Mouse (Mus musculus) lung, embryonic 16.5 days (tissue): ENCODE measurements around the gene Amot. TPM values are rescaled to one million over a fixed set of nuclear protein-coding genes. Genes with fewer than 3 reads are reported as not detected.

Experiments used
- ATAC-seq: fragments of 200-750 bp; cut with Nextera tagmentation; 2 replicates; pipeline ENCODE4 v1.8.0; 2017; ENCODE audit warnings: low read depth, mild to moderate bottlenecking, moderate library complexity
- H3K27ac ChIP-seq: fragments of 300-500 bp; sonication (generic); 2 replicates; pipeline ENCODE4 v1.5.1; 2014; ENCODE audit warnings: mild to moderate bottlenecking, control low read depth, low read length
- H3K27me3 ChIP-seq: fragments of 300-500 bp; sonication (generic); 2 replicates; pipeline ENCODE4 v1.6.1; 2014; ENCODE audit warnings: low read depth, low read length, mixed read lengths; ENCODE audit not compliant: control insufficient read depth, insufficient read depth
- H3K36me3 ChIP-seq: fragments of 300-500 bp; sonication (generic); 2 replicates; pipeline ENCODE4 v1.6.1; 2014; ENCODE audit warnings: low read length; ENCODE audit not compliant: control insufficient read depth, insufficient read depth
- H3K4me1 ChIP-seq: fragments of 300-500 bp; sonication (generic); replicated peaks from 2 replicates; pipeline ENCODE4 v1.6.1; 2014; ENCODE audit warnings: low read length, mixed read lengths; ENCODE audit not compliant: control insufficient read depth, insufficient read depth
- H3K4me2 ChIP-seq: fragments of 300-500 bp; sonication (generic); 2 replicates; pipeline ENCODE4 v1.6.1; 2014; ENCODE audit warnings: low read depth, low read length, control low read depth
- H3K4me3 ChIP-seq: fragments of 300-500 bp; sonication (generic); 2 replicates; pipeline ENCODE4 v1.5.1; 2014; ENCODE audit warnings: mild to moderate bottlenecking, low read length, control low read depth
- H3K9ac ChIP-seq: fragments of 300-500 bp; sonication (generic); 2 replicates; pipeline ENCODE4 v1.6.1; 2014; ENCODE audit warnings: low read length, control low read depth
- H3K9me3 ChIP-seq: fragments of 300-500 bp; sonication (generic); 2 replicates; pipeline ENCODE4 v1.6.1; 2016; ENCODE audit warnings: low read length; ENCODE audit not compliant: control insufficient read depth
- WGBS: fragments of 180-500 bp; shearing (Covaris S2); extraction: QIAGEN DNeasy Blood & Tissue Kit; methylation state at CpG from one replicate; pipeline ENCODE4 v1.1.7; 2014; 5-methylcytosine and 5-hydroxymethylcytosine counted together
- polyA plus RNA-seq: library from polyadenylated mRNA; unstranded; fragments of >200 nt; fragmentation: Nextera tagmentation; extraction: Ambion mirVana; gene quantifications from 2 replicates; pipeline ENCODE4 v1.2.1, GENCODE M21; 2015

The Amot gene
- polyA plus RNA-seq, 1 experiment from 2014 or later, result 7.3 TPM

GRCm38 (mm10) chrX:145489950-145490349, 15.0 kb downstream of the Amot start:
- WGBS, result 77% methylated on average over 5 of the region's 5 CpGs

GRCm38 (mm10) chrX:145485495-145485894, 19.5 kb downstream of the Amot start:
- Histone ChIP-seq H3K27ac (no peak overlapping the region), H3K9ac (no peak overlapping the region), H3K4me3 (no peak overlapping the region), H3K4me2 (no peak overlapping the region), H3K9me3 (no peaks in the 10 kb centered on the region), H3K36me3 (no peaks in the 10 kb centered on the region), H3K4me1 (no peaks in the 10 kb centered on the region), H3K27me3 (no peaks in the 10 kb centered on the region)
- ATAC-seq, result no peak
- WGBS, result 46% methylated on average over 4 of the region's 4 CpGs

More at GRCm38 (mm10) chrX:145489950-145490349, 15.0 kb downstream of the Amot start:
- H3K9me3 ChIP-seq, result no peaks in the 10 kb centered on the region
- no peak overlapping the region for H3K9ac ChIP-seq
- H3K36me3 ChIP-seq, result no peaks in the 10 kb centered on the region
- H3K4me2 ChIP-seq, result no peak overlapping the region
- H3K4me3 ChIP-seq, result no peak overlapping the region
- no peaks in the 10 kb centered on the region for H3K4me1 ChIP-seq
- H3K27me3 ChIP-seq, result no peaks in the 10 kb centered on the region
- no peak overlapping the region for H3K27ac ChIP-seq
- ATAC-seq, result no peak

- no peak overlapping the region for H3K27ac ChIP-seq
- no peak overlapping the region for H3K4me3 ChIP-seq
- no peaks in the 10 kb centered on the region for H3K4me1 ChIP-seq
- no peaks in the 10 kb centered on the region for H3K27me3 ChIP-seq
- 78% methylated on average over 7 of the region's 7 CpGs for WGBS
- H3K4me2 ChIP-seq, result no peak overlapping the region
- H3K9ac ChIP-seq, result no peak overlapping the region
- ATAC-seq, result no peak
- H3K9me3 ChIP-seq, result no peaks in the 10 kb centered on the region
- no peaks in the 10 kb centered on the region for H3K36me3 ChIP-seq
Measured at GRCm38 (mm10) chrX:145483486-145484055, 21.4 kb downstream of the Amot start.

- no peak overlapping the region for H3K9ac ChIP-seq
- H3K27me3 ChIP-seq, result no peaks in the 10 kb centered on the region
- H3K4me1 ChIP-seq, result no peaks in the 10 kb centered on the region
- H3K9me3 ChIP-seq, result no peaks in the 10 kb centered on the region
- 49% methylated on average over 5 of the region's 5 CpGs for WGBS
- no peak overlapping the region for H3K27ac ChIP-seq
- no peak for ATAC-seq
- H3K4me3 ChIP-seq, result no peak overlapping the region
- no peak overlapping the region for H3K4me2 ChIP-seq
- no peaks in the 10 kb centered on the region for H3K36me3 ChIP-seq
Measured at GRCm38 (mm10) chrX:145482383-145482782, 22.6 kb downstream of the Amot start.

GRCm38 (mm10) chrX:145479942-145480341, 25.0 kb downstream of the Amot start:
- H3K4me1 ChIP-seq, result no peaks in the 10 kb centered on the region
- no peak overlapping the region for H3K9ac ChIP-seq
- H3K4me3 ChIP-seq, result no peak overlapping the region
- H3K27me3 ChIP-seq, result no peaks in the 10 kb centered on the region
- whole genome bisulfite sequencing, result 85% methylated on average over 10 of the region's 10 CpGs
- no peak overlapping the region for H3K27ac ChIP-seq
- no peak overlapping the region for H3K4me2 ChIP-seq
- no peaks in the 10 kb centered on the region for H3K36me3 ChIP-seq
- H3K9me3 ChIP-seq, result no peaks in the 10 kb centered on the region
- ATAC-seq, result no peak

GRCm38 (mm10) chrX:145477725-145478194, 27.2 kb downstream of the Amot start:
- Histone ChIP-seq H3K36me3 (no peaks in the 10 kb centered on the region), H3K9ac (no peak overlapping the region), H3K4me1 (no peaks in the 10 kb centered on the region), H3K4me3 (no peak overlapping the region), H3K9me3 (no peaks in the 10 kb centered on the region), H3K27me3 (no peaks in the 10 kb centered on the region), H3K4me2 (no peak overlapping the region), H3K27ac (no peak overlapping the region)
- WGBS, result 74% methylated on average over 3 of the region's 3 CpGs
- ATAC-seq, result no peak

GRCm38 (mm10) chrX:145477003-145477724, 27.8 kb downstream of the Amot start:
- H3K36me3 ChIP-seq, result no peaks in the 10 kb centered on the region
- H3K4me1 ChIP-seq, result no peaks in the 10 kb centered on the region
- H3K27ac ChIP-seq, result no peak overlapping the region
- ATAC-seq, result no peak
- H3K4me2 ChIP-seq, result no peak overlapping the region
- no peaks in the 10 kb centered on the region for H3K9me3 ChIP-seq
- no peak overlapping the region for H3K4me3 ChIP-seq
- H3K27me3 ChIP-seq, result no peaks in the 10 kb centered on the region
- no peak overlapping the region for H3K9ac ChIP-seq
- WGBS, result 81% methylated on average over 5 of the region's 5 CpGs

- no peaks in the 10 kb centered on the region for H3K27me3 ChIP-seq
- no peaks in the 10 kb centered on the region for H3K9me3 ChIP-seq
- H3K9ac ChIP-seq, result no peak overlapping the region
- H3K4me3 ChIP-seq, result no peak overlapping the region
- no peak overlapping the region for H3K27ac ChIP-seq
- no peak overlapping the region for H3K4me2 ChIP-seq
- H3K4me1 ChIP-seq, result no peaks in the 10 kb centered on the region
- no peak for ATAC-seq
- 89% methylated on average over 6 of the region's 6 CpGs for WGBS
- no peaks in the 10 kb centered on the region; the same call in 1 of the 2 replicates for H3K36me3 ChIP-seq
Measured at GRCm38 (mm10) chrX:145468264-145468663, 36.7 kb downstream of the Amot start.

- WGBS, result 75% methylated on average over 2 of the region's 2 CpGs
Measured at GRCm38 (mm10) chrX:145463524-145463923, 41.5 kb downstream of the Amot start.

More at GRCm38 (mm10) chrX:145463524-145463923, 41.5 kb downstream of the Amot start:
- no peak overlapping the region for H3K27ac ChIP-seq
- no peak for ATAC-seq
- H3K9me3 ChIP-seq, result no peaks in the 10 kb centered on the region
- no peaks in the 10 kb centered on the region for H3K36me3 ChIP-seq
- H3K27me3 ChIP-seq, result no peaks in the 10 kb centered on the region
- H3K4me2 ChIP-seq, result no peak overlapping the region
- no peak overlapping the region for H3K9ac ChIP-seq
- no peak overlapping the region for H3K4me3 ChIP-seq
- H3K4me1 ChIP-seq, result no peaks in the 10 kb centered on the region
